Mouse (Mus musculus): ENCODE measurements around the gene Rnd1.

DNA sequence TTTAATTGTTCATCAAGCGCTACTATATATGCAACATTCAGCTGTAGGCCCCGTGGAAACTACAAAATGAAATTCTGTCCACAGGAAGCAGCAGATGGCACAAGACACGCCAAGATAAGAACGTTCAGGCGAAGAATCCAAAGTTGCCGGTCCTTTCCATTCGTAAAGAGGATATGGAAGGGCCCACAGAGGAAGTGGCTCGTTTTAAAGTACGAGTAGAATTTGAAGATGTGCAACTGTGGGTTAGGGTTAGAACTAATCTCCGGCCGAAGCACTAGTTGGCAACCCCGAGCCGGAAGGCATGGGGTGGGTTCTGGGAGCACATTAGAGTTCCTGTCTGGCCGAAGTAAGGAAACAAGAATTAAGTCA, 15.1 kb downstream of the Rnd1 start:
- TF ChIP-seq CTCF (IDR thresholded peaks at IDR 0.05) (no peak), EP300 (IDR thresholded peaks at IDR 0.05; ENCODE audit: insufficient read depth, low read depth, low read length) (no peak), POLR2A (IDR thresholded peaks at IDR 0.05; ENCODE audit: insufficient read depth, low read depth, low read length) (no peak)

Measured in heart, adult 2 months (tissue).